Mouse (Mus musculus): ENCODE results near the gene Gm49393. TPM values are rescaled to one million over a fixed set of nuclear protein-coding genes. Genes with fewer than 3 reads are reported as not detected.

Gene Gm49393
- not detected for polyA plus RNA-seq (2014; fragmentation: Illumina TruSeq; extraction: RNeasy Lipid Tissue Mini Kit (QIAGEN cat#74804); ENCODE audit: low replicate concordance)

DNA sequence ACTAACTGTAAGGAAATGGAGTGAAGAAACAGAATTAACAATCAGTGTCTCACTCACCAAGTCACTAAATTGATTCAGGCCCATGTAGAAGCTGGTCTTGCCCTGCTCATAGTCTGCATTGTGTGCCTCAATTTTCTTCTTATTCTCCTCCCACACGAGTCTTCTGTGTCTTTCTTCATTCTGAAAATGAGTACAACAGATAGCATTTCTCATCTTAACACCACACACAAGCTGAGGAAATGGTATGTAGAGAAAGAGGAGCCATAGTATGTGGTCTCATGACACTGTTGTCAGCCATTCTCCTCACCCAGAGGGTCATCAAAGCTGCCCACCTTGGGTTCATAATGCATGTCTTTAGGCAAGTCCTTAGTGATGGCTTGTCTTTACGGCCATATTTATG, at the start of gene Gm49393:
Gm49393 (minus strand) TSS at position 101 of the 400 bp plus-strand sequence.

DNA sequence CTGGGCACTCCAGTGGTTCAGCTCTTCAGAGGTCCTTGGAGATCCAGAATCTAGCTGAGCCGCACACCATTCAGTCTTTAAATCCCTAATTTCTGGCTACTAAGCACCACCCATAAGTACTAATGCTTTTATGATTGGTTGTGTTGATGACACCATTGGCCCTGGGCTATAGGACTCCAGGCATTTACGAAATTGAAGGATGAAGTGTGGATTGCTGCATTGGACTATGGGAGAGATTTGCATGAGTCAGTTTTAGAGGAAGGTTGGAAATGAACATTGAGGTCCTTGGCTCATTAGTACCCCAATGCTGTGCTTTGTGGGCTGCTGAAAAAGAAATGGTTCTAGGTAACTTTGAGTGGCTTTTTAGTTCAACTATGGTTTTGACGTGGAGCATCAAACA, 6.5 kb upstream of the Gm49393 start, which contains the start of gene Tpbpa:
Tpbpa (minus strand) TSS at position 101 of the 400 bp plus-strand sequence.

DNA sequence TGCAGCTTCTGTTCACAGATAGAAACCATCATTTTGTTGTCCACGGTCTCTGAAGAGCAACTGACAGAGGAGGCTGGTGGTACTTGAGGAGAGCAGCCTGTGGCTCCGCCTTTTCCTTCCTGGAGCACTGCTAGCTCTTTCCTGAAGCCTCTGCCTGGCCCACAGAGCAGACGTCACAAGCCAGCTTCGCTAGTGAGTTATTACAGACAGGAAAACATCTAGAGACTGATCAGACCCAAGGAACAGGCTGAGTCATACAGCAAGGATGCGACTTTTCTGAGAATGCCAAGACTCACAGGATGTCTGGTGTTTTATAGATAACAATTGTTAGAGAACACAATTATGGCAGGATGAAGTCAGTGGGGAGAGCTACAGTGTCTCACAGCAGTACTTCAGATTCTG, 1.1 kb upstream of the Gm49393 start, which contains the start of the genes Gm49391 and Ctla2a:
Gm49391 (minus strand) TSS at position 72 of the 402 bp plus-strand sequence.
Ctla2a (minus strand) TSS at position 126 of the 402 bp plus-strand sequence.

DNA sequence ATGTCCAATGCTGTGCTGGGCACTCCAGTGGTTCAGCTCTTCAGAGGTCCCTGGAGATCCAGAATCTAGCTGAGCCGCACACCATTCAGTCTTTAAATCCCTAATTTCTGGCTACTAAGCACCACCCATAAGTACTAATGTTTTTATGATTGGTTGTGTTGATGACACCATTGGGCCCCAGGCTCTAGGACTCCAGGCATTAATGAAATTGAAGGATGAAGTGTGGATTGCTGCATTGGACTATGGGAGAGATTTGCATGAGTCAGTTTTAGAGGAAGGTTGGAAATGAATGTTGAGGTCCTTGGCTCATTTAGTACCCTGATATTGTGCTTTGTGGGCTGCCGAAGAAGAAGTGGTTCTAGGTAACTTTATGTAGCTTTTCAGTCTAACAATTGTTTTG, 30.6 kb downstream of the Gm49393 start, which contains the start of gene Tpbpb:
Tpbpb (minus strand) TSS at position 101 of the 400 bp plus-strand sequence.

DNA sequence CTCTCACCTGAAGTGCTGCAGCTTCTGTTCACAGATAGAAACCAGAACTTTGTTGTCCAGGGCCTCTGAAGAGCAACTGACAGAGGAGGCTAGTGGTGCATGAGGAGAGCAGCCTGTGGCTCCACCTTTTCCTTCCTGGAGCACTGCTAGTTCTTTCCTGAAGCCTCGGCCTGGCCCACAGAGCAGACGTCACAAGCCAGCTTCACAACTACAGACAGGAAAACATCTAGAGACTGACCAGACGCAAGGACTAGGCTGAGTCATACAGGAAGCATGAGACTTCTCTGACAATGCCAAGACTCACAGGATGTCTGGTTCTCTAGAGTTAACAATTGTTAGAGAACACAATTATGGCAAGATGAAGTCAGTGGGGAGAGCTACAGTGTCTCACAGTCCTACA, 38.1 kb downstream of the Gm49393 start, which contains the start of gene Ctla2b:
Ctla2b (minus strand) TSS at position 120 of the 400 bp plus-strand sequence.

DNA sequence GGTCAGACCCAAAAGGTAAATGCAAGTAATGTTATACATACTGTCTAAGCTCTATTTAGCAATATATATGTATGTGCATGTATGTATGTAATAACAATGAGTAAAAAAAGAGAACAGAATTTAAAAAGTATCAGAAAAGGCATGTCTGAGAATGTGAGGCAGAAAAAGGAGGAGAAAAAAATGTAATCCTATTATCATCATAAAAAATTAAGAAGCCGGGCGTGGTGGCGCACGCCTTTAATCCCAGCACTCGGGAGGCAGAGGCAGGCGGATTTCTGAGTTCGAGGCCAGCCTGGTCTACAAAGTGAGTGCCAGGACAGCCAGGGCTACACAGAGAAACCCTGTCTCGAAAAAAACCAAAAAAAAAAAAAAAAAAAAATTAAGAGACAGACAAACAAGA, 38.6 kb downstream of the Gm49393 start, which contains the start of gene Gm49392:
Gm49392 (minus strand) TSS at position 101 of the 400 bp plus-strand sequence.

DNA sequence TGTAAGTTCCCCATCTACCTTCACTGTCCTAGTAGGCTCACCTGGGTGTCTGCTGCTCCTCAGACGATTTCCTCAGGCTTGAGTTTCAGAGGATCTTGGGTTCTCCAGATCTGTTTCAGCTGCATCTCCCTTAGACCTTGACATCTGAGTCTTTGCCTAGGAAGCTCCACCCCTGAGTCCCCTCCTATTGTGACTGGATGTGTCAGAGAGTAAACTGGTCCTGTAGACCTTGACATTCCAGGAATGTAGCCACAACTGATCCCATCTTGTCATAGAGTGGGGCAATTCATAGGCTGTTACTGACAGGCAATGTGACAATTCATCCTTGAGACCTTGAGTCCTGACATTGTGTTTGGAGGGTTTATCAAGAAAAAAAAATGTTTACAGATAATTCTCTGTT, 71.1 kb downstream of the Gm49393 start, which contains the start of gene 4930486L24Rik:
4930486L24Rik (minus strand) TSS at position 195 of the 400 bp plus-strand sequence.

Other genes starting within 250 kb of the Gm49393 start
- not detected for gene BC051665, start 149.2 kb downstream of the Gm49393 start, polyA plus RNA-seq (2014; fragmentation: Illumina TruSeq; extraction: RNeasy Lipid Tissue Mini Kit (QIAGEN cat#74804); ENCODE audit: low replicate concordance)
- gene Ctsll3, start 132.7 kb downstream of the Gm49393 start, polyA plus RNA-seq (2014; fragmentation: Illumina TruSeq; extraction: RNeasy Lipid Tissue Mini Kit (QIAGEN cat#74804); ENCODE audit: low replicate concordance), result not detected
- not detected for gene 4930486L24Rik, start 71.1 kb downstream of the Gm49393 start, polyA plus RNA-seq (2014; fragmentation: Illumina TruSeq; extraction: RNeasy Lipid Tissue Mini Kit (QIAGEN cat#74804); ENCODE audit: low replicate concordance)
- gene Gm49392, start 38.7 kb downstream of the Gm49393 start, polyA plus RNA-seq (2014; fragmentation: Illumina TruSeq; extraction: RNeasy Lipid Tissue Mini Kit (QIAGEN cat#74804); ENCODE audit: low replicate concordance), result 0.33 TPM
- gene Ctla2b, start 38.1 kb downstream of the Gm49393 start, polyA plus RNA-seq (2014; fragmentation: Illumina TruSeq; extraction: RNeasy Lipid Tissue Mini Kit (QIAGEN cat#74804); ENCODE audit: low replicate concordance), result 4.1 TPM
- not detected for gene Tpbpb, start 30.7 kb downstream of the Gm49393 start, polyA plus RNA-seq (2014; fragmentation: Illumina TruSeq; extraction: RNeasy Lipid Tissue Mini Kit (QIAGEN cat#74804); ENCODE audit: low replicate concordance)
- gene Gm49391, start 981 bp upstream of the Gm49393 start, polyA plus RNA-seq (2014; fragmentation: Illumina TruSeq; extraction: RNeasy Lipid Tissue Mini Kit (QIAGEN cat#74804); ENCODE audit: low replicate concordance), result 7.6 TPM
- 9.5 TPM for gene Ctla2a, start 1.0 kb upstream of the Gm49393 start, polyA plus RNA-seq (2014; fragmentation: Illumina TruSeq; extraction: RNeasy Lipid Tissue Mini Kit (QIAGEN cat#74804); ENCODE audit: low replicate concordance)
- gene Tpbpa, start 6.4 kb upstream of the Gm49393 start, polyA plus RNA-seq (2014; fragmentation: Illumina TruSeq; extraction: RNeasy Lipid Tissue Mini Kit (QIAGEN cat#74804); ENCODE audit: low replicate concordance), result not detected
- not detected for gene Ctsj, start 70.4 kb upstream of the Gm49393 start, polyA plus RNA-seq (2014; fragmentation: Illumina TruSeq; extraction: RNeasy Lipid Tissue Mini Kit (QIAGEN cat#74804); ENCODE audit: low replicate concordance)
- gene Ctsq, start 105.0 kb upstream of the Gm49393 start, polyA plus RNA-seq (2014; fragmentation: Illumina TruSeq; extraction: RNeasy Lipid Tissue Mini Kit (QIAGEN cat#74804); ENCODE audit: low replicate concordance), result not detected
- not detected for gene Ctsr, start 228.7 kb upstream of the Gm49393 start, polyA plus RNA-seq (2014; fragmentation: Illumina TruSeq; extraction: RNeasy Lipid Tissue Mini Kit (QIAGEN cat#74804); ENCODE audit: low replicate concordance)